Mouse (Mus musculus) spleen, adult 2 months (tissue): ENCODE measurements around the gene Slc2a3.

ENCODE experiments used
- CTCF ChIP-seq: fragments of 200-500 bp; IDR thresholded peaks from 2 replicates; pipeline ENCODE4 v1.5.1; 2011; ENCODE audit warnings: mild to moderate bottlenecking, inconsistent platforms; ENCODE audit not compliant: insufficient read depth, insufficient read length, insufficient replicate concordance; ENCODE audit errors: extremely low read depth
- POLR2A ChIP-seq: fragments of 200-500 bp; IDR thresholded peaks from 2 replicates; pipeline ENCODE4 v1.6.1; 2011; ENCODE audit warnings: low read depth, low read length, inconsistent platforms

DNA sequence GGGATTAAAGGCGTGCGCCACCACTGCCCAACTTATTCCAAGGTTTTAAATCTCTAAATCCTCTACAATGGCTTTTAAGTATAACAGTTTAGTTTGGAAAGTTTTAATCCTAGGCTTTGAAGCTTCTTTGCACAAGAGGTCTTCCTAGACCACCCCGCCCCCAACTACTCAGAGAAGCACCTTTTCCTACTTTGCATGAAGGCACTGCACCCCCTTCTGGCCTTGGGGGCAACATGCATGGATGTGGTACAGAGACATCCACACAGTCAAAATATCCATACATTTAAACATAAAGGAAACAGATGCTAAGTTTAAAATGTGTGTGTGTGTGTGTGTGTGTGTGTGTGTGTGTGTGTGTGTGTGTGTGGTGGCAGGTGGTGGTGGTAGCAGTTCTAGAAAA lies 16.6 kb downstream of the Slc2a3 start:
- TF ChIP-seq POLR2A (no peak), CTCF (peak; percentile 32; the same call in 1 of the 2 replicates)
